Mouse (Mus musculus) kidney, postnatal 0 days (tissue): ENCODE data around the gene Kdf1. TPM values are rescaled to one million over a fixed set of nuclear protein-coding genes. Genes with fewer than 3 reads are reported as not detected.
"Not testable (repeated sequence)": the region's sequence is repeated elsewhere in the genome, so short reads cannot be mapped to it uniquely, and the experiment has no call there.

Experiments used
- ATAC-seq: fragments of 200-750 bp; cut with Nextera tagmentation; replicated peaks from 2 replicates; pipeline ENCODE4 v1.8.0; 2017; ENCODE audit warnings: low read depth, moderate number of reproducible peaks, moderate TSS enrichment, moderate library complexity; ENCODE audit not compliant: low FRiP score
- DNase-seq: peaks from one replicate; pipeline ENCODE4 v3.0.0-alpha.2; 2016; ENCODE audit warnings: low spot score
- H3K27ac ChIP-seq: fragments of 300-500 bp; sonication (generic); 2 replicates; pipeline ENCODE4 v1.5.1; 2014; ENCODE audit warnings: mild to moderate bottlenecking
- H3K27me3 ChIP-seq: fragments of 300-500 bp; sonication (generic); 2 replicates; pipeline ENCODE4 v1.6.1; 2014; ENCODE audit warnings: low read length, mixed read lengths; ENCODE audit not compliant: insufficient read depth
- H3K36me3 ChIP-seq: fragments of 300-500 bp; sonication (generic); 2 replicates; pipeline ENCODE4 v1.6.1; 2014; ENCODE audit warnings: low read length, mixed read lengths; ENCODE audit not compliant: insufficient read depth
- H3K4me1 ChIP-seq: fragments of 300-500 bp; sonication (generic); replicated peaks from 2 replicates; pipeline ENCODE4 v1.6.1; 2014; ENCODE audit warnings: antibody characterized with exemption, low read length, mixed read lengths; ENCODE audit not compliant: insufficient read depth
- H3K4me2 ChIP-seq: fragments of 300-500 bp; sonication (generic); 2 replicates; pipeline ENCODE4 v1.6.1; 2014; ENCODE audit warnings: mild to moderate bottlenecking, low read length, moderate library complexity, mixed read lengths
- H3K4me3 ChIP-seq: fragments of 300-500 bp; sonication (generic); replicated peaks from 2 replicates; pipeline ENCODE4 v1.5.1; 2014; ENCODE audit warnings: low read depth, low read length
- H3K9ac ChIP-seq: fragments of 300-500 bp; sonication (generic); 2 replicates; pipeline ENCODE4 v1.6.1; 2014; ENCODE audit warnings: low read depth, low read length
- H3K9me3 ChIP-seq: fragments of 300-500 bp; sonication (generic); replicated peaks from 2 replicates; pipeline ENCODE4 v1.6.1; 2016; ENCODE audit warnings: low read length, inconsistent platforms, mixed read lengths
- CTCF ChIP-seq: IDR thresholded peaks from 2 replicates; pipeline ENCODE4 v1.5.1; 2016; ENCODE audit warnings: antibody characterized with exemption, low read depth, mild to moderate bottlenecking, moderate library complexity
- WGBS: fragments of 180-500 bp; shearing (Covaris S2); extraction: QIAGEN DNeasy Blood & Tissue Kit; methylation state at CpG from one replicate; pipeline ENCODE4 v1.1.7; 2014; 5-methylcytosine and 5-hydroxymethylcytosine counted together
- polyA plus RNA-seq: library from polyadenylated mRNA; unstranded; fragments of >200 nt; fragmentation: Nextera tagmentation; extraction: Ambion mirVana; gene quantifications from 2 replicates; pipeline ENCODE4 v1.2.1, GENCODE M21; 2015

The Kdf1 gene
- polyA plus RNA-seq, 1 experiment from 2014 or later: 38.7 TPM

- Histone ChIP-seq H3K4me2 (no peak overlapping the region), H3K4me1 (no peaks in the 10 kb centered on the region), H3K36me3 (no peaks in the 10 kb centered on the region), H3K27me3 (peaks cover 10% of the 10 kb centered on the region; the same call in 1 of the 2 replicates), H3K9me3 (no peaks in the 10 kb centered on the region), H3K4me3 (no peak overlapping the region), H3K27ac (no peak overlapping the region), H3K9ac (no peak overlapping the region)
- ATAC-seq (no peak), DNase-seq (no peak)
- WGBS: 61% methylated on average over 9 of the region's 9 CpGs
- no peak for TF ChIP-seq CTCF
Observed at GRCm38 (mm10) chr4:133504755-133505485, 13.8 kb upstream of the Kdf1 start.

- Histone ChIP-seq H3K36me3 (no peaks in the 10 kb centered on the region), H3K9me3 (no peaks in the 10 kb centered on the region), H3K9ac (no peak overlapping the region), H3K4me2 (no peak overlapping the region), H3K4me1 (no peaks in the 10 kb centered on the region), H3K27ac (no peak overlapping the region), H3K4me3 (no peak overlapping the region), H3K27me3 (peaks cover 3% of the 10 kb centered on the region; the same call in 1 of the 2 replicates)
- WGBS: 73% methylated on average over 5 of the region's 5 CpGs
- no peak for TF ChIP-seq CTCF
- no peak for ATAC-seq
- no peak for DNase-seq
Observed at GRCm38 (mm10) chr4:133506573-133506972, 12.2 kb upstream of the Kdf1 start.

GRCm38 (mm10) chr4:133508990-133509389 is 9.8 kb upstream of the Kdf1 start:
- WGBS: 78% methylated on average over 7 of the region's 7 CpGs
- no peaks in the 10 kb centered on the region; the same call in 1 of the 2 replicates for H3K27me3 ChIP-seq
- TF ChIP-seq CTCF: no peak
- DNase-seq (no peak), ATAC-seq (no peak)
- no peaks in the 10 kb centered on the region for H3K4me1 ChIP-seq
- no peak overlapping the region for H3K27ac ChIP-seq
- H3K4me2 ChIP-seq: no peak overlapping the region
- H3K4me3 ChIP-seq: no peak overlapping the region
- H3K9me3 ChIP-seq: no peaks in the 10 kb centered on the region
- H3K9ac ChIP-seq: no peak overlapping the region
- no peaks in the 10 kb centered on the region for H3K36me3 ChIP-seq

GRCm38 (mm10) chr4:133511050-133511449 is 7.7 kb upstream of the Kdf1 start:
- ATAC-seq (no peak), DNase-seq (no peak)
- Histone ChIP-seq H3K9ac (no peak overlapping the region), H3K27me3 (no peaks in the 10 kb centered on the region; the same call in 1 of the 2 replicates), H3K4me2 (no peak overlapping the region), H3K4me3 (no peak overlapping the region), H3K9me3 (no peaks in the 10 kb centered on the region), H3K36me3 (no peaks in the 10 kb centered on the region), H3K4me1 (no peaks in the 10 kb centered on the region), H3K27ac (no peak overlapping the region)
- WGBS: 75% methylated on average over 5 of the region's 5 CpGs
- TF ChIP-seq CTCF: no peak

- not testable (repeated sequence) for H3K4me1 ChIP-seq, H3K27me3 ChIP-seq, H3K27ac ChIP-seq, H3K9me3 ChIP-seq, H3K9ac ChIP-seq, H3K4me3 ChIP-seq, H3K36me3 ChIP-seq, H3K4me2 ChIP-seq, DNase-seq
- WGBS: 34% methylated on average over 4 of the region's 5 CpGs
- ATAC-seq: peak; percentile 42; the same call in 1 of the 2 replicates
Observed at GRCm38 (mm10) chr4:133512511-133512910, 6.3 kb upstream of the Kdf1 start.

- H3K36me3 ChIP-seq: no peaks in the 10 kb centered on the region
- no peaks in the 10 kb centered on the region for H3K4me1 ChIP-seq
- TF ChIP-seq CTCF: peak; percentile 92
- no peak overlapping the region for H3K27ac ChIP-seq
- H3K4me3 ChIP-seq: no peak overlapping the region
- no peaks in the 10 kb centered on the region for H3K9me3 ChIP-seq
- H3K27me3 ChIP-seq: no peaks in the 10 kb centered on the region
- H3K9ac ChIP-seq: no peak overlapping the region
- peak; percentile 70 for ATAC-seq
- DNase-seq: peak; percentile 73
- H3K4me2 ChIP-seq: no peak overlapping the region
- WGBS: 12% methylated on average over 8 of the region's 8 CpGs
Observed at GRCm38 (mm10) chr4:133512972-133513371, 5.8 kb upstream of the Kdf1 start.

GRCm38 (mm10) chr4:133519369-133519665 is 554 bp downstream of the Kdf1 start:
- no peak for TF ChIP-seq CTCF
- Histone ChIP-seq H3K9ac (peak overlapping the region; percentile 73), H3K9me3 (no peaks in the 10 kb centered on the region), H3K4me2 (peak overlapping the region; percentile 52), H3K4me3 (peak overlapping the region; percentile 54), H3K4me1 (no peaks in the 10 kb centered on the region), H3K27ac (peak overlapping the region; percentile 87), H3K36me3 (no peaks in the 10 kb centered on the region), H3K27me3 (peaks cover 9% of the 10 kb centered on the region)
- ATAC-seq: no peak
- 5% methylated on average over 25 of the region's 25 CpGs for WGBS
- no peak for DNase-seq
